Mouse (Mus musculus): ENCODE results near the gene Lgals12.

DNA sequence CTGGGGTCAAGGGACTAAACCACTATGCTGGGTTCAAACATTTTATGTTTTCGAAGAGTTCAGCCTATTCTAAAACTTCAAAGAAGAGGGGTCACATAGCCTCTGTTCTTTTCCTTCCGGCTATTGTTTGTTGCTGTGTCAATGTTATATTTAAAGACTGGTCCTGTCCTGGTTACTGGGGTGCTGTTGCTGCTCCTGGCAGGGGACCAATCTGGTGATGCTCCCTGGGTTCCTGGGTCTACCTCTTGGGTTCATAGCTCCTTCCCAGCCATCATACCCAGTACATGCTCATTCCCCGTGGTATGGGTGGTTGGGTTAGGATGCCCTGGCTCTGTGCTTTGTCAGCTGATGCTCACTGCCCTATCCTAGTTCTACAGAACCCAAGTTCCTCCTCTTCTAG, 29.3 kb downstream of the Lgals12 start:
- TF ChIP-seq MAFK (IDR thresholded peaks at IDR 0.05; ENCODE audit: insufficient read depth, low read depth, low read length) (no peak), ZC3H11A (IDR thresholded peaks at IDR 0.05; ENCODE audit: borderline replicate concordance, low read depth, low read length) (no peak), CHD2 (IDR thresholded peaks at IDR 0.05; ENCODE audit: low read depth, low read length) (no peak), ZNF384 (IDR thresholded peaks at IDR 0.05; ENCODE audit: low read depth, low read length) (no peak), HCFC1 (IDR thresholded peaks at IDR 0.05; ENCODE audit: borderline replicate concordance, insufficient read depth, low read length) (no peak)
